Mouse (Mus musculus) E14TG2a.4 (cell line): ENCODE results near the gene Abtb2.

Experiments
- CTCF ChIP-seq: conservative IDR thresholded peaks from 2 replicates; pipeline ENCODE4 v1.5.1; 2014; ENCODE audit warnings: low read length
- POU5F1 ChIP-seq: IDR thresholded peaks from 2 replicates; pipeline ENCODE4 v1.6.1; 2014; ENCODE audit warnings: low read length, borderline replicate concordance

DNA sequence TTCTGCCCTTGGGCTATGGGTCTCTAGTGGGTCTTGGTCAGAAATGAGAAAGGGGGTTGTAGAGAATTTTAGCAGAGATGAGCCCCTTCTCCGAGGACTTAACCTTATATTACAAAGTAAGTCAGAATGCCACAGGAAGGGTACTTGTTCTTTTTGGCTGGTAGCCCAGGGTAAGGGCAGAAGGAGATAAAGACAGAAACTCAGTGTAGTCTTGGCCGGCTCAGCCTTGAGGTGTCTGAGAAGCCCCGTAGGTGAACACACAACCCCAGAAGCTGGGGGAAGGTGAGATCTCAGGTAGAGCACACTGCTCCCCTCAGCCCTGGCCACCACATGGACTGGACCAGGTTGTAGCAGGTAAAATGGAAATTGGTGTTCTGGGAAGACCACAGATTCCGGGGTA lies 93.1 kb downstream of the Abtb2 start:
- TF ChIP-seq POU5F1 (no peak), CTCF (no peak)
